Mouse (Mus musculus) gastrocnemius, adult 2 months (tissue): ENCODE data around the gene Nek8. TPM values are rescaled to one million over a fixed set of nuclear protein-coding genes. Genes with fewer than 3 reads are reported as not detected.

ENCODE experiments used
- DNase-seq: peaks from one replicate; pipeline ENCODE4 v3.0.0; 2022
- H3K27ac ChIP-seq: fragments of 200-600 bp; 2 replicates; pipeline ENCODE4 v1.8.1; 2022; ENCODE audit warnings: mild to moderate bottlenecking
- H3K4me3 ChIP-seq: fragments of 200-600 bp; 2 replicates; pipeline ENCODE4 v1.8.1; 2022; ENCODE audit warnings: mild to moderate bottlenecking, moderate library complexity
- CTCF ChIP-seq: fragments of 200-600 bp; IDR thresholded peaks from 2 replicates; pipeline ENCODE4 v1.8.1; 2022; ENCODE audit warnings: antibody characterized with exemption, mild to moderate bottlenecking, moderate library complexity
- intact Hi-C: fragments of 180-260 bp; cut with DNase I; formaldehyde crosslinking; loops from one replicate; pipeline ENCODE4 v1.15.1; 2025
- total RNA-seq, 2 experiments: library from RNA; stranded (reverse); gene quantifications; 2 replicates each; pipeline ENCODE4 v1.2.3; 2021

Nek8 gene
- total RNA-seq, 2 experiments from 2014 or later: 0.36 to 0.75 TPM

DNA sequence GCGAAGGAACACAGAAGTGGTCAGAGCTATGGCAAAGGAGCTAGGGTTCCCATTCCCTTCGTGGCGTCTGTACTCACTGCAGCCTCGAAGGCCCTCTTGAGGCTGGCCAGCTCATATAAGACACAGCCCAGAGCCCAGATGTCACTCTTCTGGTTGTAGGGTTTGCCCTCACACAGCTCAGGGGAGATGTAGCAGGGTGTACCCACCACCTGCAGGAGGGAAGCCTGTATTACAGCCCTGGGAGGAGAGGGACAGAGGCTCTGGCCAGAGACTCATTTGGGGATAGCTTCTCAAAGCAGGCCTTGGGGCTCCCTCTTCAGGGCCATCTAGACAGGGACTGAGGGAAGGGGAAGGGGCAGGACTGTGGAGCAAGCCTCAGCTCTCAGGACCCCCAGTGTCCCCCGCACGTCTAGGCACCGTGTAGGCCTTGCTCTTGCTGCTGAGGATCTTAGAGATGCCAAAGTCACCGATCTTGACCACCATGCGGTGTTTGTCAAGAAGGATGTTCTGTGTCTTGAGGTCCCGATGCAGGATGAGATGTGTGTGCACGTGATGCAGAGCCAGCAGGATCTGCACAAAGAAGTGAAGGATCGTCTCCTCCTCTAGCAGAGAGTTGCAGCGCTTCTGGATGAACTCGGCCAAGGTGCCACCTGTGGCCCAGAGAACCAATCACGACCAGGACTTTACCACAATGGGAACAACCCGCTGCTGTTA lies 4.3 kb downstream of the Nek8 start:
- no peak overlapping the region for H3K27ac ChIP-seq
- no peak; the same call in 1 of the 2 replicates for TF ChIP-seq CTCF
- intact Hi-C loops: no loop called here
- no peak overlapping the region for H3K4me3 ChIP-seq
- no peak for DNase-seq

DNA sequence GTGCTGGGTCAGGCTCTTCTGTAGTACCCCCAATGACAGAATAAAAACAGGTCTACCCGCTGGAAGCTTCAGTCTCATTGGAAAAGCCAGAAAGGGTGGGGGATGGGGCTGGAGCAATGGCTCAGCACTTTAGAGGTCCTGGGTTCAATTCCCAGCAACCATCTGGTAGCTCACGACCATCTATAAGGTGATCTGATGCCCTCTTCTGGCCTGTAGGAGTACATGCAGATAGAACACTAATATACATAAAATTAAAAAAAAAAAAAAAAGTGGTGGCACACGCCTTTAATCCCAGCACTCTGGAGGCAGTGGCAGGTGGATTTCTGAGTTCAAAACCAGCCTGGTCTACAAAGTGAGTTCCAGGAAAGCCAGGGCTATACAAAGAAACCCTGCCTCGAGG lies 5.1 kb downstream of the Nek8 start:
- DNase-seq: no peak
- H3K4me3 ChIP-seq: no peak overlapping the region
- TF ChIP-seq CTCF: peak; percentile 29; the same call in 1 of the 2 replicates
- intact Hi-C loops: no loop called here
- H3K27ac ChIP-seq: no peak overlapping the region

DNA sequence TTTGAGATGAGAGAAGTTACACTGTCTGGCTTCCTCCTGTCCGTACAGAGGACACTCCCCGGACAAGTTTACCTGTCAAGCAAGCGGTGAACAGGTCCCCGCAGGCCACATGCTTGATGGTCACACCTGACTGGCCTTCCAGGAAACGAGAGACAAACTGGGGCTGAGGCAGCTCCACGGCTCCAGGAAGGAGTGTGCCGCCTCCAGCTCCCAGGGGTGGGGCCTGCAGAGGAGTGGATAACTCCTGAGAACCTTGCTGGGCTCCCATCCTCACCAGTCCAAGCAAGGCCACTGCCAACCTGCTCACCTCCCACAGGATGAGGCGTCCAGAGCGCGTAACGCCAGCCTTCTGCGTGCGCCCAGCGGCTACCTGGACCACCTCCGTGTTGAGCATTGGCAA lies 6.2 kb downstream of the Nek8 start:
- no peak for DNase-seq
- no peak overlapping the region for H3K27ac ChIP-seq
- H3K4me3 ChIP-seq: no peak overlapping the region
- TF ChIP-seq CTCF: no peak
- intact Hi-C loops: no loop called here

DNA sequence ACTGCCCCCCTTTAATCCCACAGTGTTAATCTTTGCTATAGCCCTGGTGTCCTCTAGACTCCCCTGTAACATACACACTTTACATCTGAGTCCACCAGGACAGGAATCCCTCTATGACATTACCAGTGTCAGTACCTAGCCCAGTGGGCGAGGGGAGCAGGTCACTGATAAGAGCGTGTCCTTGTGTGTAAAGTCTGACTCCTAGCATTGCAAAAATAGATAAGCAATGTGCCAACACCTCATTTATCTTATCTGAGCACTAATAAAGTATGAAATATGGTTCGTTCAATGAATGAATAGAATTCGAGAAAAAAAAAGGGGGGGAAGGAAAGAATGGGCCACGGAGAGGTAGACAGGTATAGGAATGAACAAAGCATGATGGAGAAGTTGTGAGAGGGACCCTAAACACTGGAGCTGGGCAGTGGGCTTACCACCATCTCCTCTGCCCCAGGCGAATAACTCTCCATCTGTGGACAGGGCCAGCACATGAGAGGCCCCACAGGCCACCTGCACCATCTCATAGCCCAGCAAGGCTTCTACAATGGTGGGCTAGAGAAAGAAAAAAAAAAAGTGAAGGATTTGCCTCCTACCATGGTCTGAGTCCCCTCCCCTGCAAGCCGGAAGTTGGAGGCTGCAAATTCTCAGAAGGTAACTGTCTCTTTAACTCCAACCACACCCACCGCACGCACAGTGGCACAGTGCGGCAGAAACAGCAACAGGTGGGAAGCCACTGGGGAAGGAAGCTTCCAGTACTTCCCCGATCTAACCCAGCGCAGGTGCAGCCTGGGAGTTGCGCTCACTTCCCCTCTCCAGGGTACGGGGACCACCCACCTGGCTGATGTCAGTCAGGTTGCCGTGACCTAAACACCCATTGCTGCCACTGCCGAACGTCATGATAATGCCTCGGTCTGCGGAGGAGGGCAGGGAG lies 7.7 kb downstream of the Nek8 start:
- intact Hi-C loops: no loop called here
- H3K4me3 ChIP-seq: peak overlapping the region; percentile 54
- no peak for DNase-seq
- TF ChIP-seq CTCF: no peak
- no peak overlapping the region for H3K27ac ChIP-seq

DNA sequence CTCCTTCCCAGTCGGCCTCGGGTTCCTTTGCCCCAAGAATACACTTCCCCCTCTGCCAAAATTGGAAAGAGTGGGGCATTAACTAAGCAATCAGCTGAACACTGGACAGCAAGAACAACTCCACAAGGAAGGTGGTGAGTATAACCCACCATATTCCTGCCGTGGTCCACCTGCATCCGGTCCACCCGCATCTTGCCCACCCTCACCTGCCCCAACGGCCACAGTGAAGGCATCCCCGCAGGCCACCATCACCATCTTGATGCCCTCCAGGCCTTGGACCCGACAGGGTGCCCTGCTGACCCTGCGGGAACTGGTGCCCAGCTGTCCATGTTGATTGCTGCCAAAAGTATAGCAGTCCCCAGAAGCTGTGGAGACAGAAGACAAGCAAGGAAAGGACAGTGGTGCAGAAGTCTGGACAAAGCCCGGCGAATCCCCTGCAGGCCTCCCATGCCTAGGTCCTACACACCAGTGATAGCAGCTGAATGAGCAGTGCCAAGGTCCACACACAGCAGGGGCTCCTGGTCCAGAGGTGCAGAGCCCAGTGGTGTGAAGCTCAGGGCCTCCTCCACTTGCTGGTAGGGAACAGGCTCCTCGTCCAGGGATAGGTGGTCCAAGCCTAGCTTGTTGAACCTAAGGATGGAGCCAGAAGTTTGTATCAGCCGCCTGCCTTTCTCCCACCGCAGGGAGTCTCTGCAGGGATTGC lies 9.1 kb downstream of the Nek8 start:
- H3K4me3 ChIP-seq: no peak overlapping the region
- no peak overlapping the region for H3K27ac ChIP-seq
- DNase-seq: no peak
- intact Hi-C loops: no loop called here
- no peak for TF ChIP-seq CTCF

DNA sequence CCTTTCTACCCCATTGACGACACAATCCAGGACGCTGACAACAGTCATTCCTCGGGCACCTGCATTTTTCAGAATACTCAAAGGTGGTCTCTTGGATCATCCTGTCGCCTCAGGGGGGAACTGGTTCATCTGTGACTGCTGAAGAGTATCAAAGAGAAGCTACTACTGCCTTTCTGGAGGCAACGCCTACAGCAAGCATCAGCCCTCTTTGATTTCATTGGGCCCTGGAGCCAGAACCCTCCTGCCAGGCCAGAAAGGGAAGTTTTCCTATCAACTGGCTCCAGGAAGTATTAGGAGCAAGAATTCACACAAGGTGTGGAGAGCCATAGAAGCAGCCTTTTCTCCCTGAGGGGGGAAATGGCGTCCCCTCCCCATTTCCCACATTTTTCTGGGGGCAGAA lies 9.8 kb downstream of the Nek8 start:
- no peak for DNase-seq
- peak overlapping the region; percentile 85; the same call in 1 of the 2 replicates for H3K27ac ChIP-seq
- intact Hi-C loops: no loop called here
- no peak overlapping the region for H3K4me3 ChIP-seq
- TF ChIP-seq CTCF: no peak

DNA sequence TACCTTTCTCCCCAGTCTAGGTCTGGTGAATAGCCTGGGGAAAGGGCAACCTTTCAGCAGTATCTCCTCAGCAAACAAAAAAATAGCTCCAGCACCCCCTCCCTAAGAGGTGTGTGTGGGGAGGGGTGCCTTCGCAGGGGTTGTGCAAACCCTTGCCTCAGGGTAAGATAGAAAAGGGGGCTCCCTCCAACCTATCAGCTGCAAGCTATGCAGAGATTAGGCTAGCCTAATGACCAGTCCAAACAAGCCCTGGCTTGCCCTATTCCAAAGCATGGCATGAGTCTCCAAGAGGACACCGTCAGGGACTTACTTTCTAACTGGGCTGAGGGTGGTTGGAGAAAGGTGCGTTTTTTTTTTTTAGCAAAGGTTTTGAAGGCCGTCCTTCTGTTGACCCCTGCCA lies 10.3 kb downstream of the Nek8 start:
- Histone ChIP-seq H3K4me3 (peak overlapping the region; percentile 90), H3K27ac (peak overlapping the region; percentile 85)
- no peak for DNase-seq
- no peak for TF ChIP-seq CTCF
- intact Hi-C loops: no loop called here

DNA sequence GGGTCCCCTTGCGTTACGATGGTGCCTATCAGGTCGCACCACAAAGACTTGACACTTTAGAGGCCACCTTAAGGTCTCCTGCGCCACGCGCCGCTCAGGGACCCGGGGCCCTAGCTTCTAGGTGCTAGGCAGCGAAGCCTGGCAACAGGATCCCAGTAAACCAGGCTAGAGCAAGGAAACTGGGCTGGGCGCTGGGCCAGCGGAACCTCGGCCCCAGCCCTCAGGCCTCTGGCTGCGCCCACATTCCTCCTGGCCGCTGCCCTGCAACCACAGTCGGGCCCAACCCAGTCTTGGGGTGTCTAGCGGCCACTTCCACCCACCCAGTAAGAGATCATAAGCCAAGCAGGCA lies 10.7 kb downstream of the Nek8 start:
- TF ChIP-seq CTCF: no peak
- peak; percentile 70 for DNase-seq

DNA sequence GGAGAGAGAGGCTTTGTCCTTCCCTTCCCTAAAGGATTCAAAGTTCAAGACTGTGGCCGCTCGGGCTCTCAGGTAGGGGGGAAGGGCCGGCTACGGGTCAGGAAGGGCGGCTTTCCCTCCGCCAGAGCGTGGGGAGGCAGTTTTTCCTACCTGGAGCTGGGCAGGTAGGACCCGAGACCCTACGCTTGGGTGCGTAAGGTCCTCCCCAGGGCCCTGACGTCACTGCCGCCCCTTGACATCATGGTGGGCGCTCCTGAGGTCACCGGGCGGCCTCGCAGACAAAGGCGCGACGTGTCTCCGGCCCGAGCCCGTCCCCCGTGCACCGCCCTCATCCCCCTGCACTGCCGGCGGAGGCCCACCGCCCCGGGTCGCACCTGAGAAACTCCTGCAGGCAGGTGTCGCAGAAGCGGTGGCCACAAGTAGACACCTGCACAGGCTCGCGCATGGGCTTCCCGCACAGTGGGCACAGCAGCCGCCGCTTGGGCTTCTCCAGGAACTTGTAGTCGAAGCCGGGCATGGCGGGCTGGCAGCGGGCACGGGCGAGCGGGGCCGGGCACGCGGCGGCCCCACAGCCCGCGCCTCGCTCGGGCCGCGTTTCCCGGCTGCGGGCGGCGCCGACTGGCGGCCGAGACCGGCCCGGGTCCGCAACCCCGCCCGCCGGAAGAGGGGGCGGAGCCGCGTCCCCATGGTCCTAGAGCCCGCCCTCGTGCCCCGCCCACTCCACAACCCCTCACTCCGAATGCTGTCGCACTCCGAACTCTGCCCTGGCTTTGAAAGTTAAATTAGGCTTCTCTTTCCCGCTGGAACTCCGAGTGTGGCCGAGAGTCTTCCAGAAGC lies 11.3 kb downstream of the Nek8 start, which contains the start of gene Traf4:
Traf4 (minus strand) TSS at position 666 of the 837 bp plus-strand sequence.
- intact Hi-C loops: no loop called here
- H3K27ac ChIP-seq: peak within 1 kb of the TSS; percentile 87
- peak; percentile 46 for TF ChIP-seq CTCF
- peak; percentile 91 for DNase-seq
- peak within 1 kb of the TSS; percentile 90 for H3K4me3 ChIP-seq

More for the DNA sequence above, 10.7 kb downstream of the Nek8 start:
- Histone ChIP-seq H3K4me3 (peak overlapping the region; percentile 90), H3K27ac (peak overlapping the region; percentile 85)
- intact Hi-C loops: no loop called here

DNA sequence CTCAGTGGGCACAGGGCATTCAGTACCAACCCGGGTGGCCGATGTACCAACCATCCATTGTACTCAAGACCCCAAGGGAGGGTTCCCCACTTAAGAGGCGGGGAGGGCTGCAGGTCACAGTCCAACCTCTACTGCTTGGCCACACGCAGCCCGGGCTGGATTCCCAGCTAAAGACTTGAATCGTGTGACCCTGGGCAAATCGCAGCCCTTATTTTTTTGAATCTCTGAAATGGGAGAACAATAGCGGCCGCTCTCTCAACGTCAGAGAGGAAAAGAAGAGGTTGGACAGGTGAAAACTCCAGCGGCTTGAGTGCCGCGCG lies 11.9 kb downstream of the Nek8 start:
- no peak for DNase-seq
- peak overlapping the region; percentile 87 for H3K27ac ChIP-seq
- H3K4me3 ChIP-seq: peak overlapping the region; percentile 90
- TF ChIP-seq CTCF: no peak
- intact Hi-C loops: no loop called here

DNA sequence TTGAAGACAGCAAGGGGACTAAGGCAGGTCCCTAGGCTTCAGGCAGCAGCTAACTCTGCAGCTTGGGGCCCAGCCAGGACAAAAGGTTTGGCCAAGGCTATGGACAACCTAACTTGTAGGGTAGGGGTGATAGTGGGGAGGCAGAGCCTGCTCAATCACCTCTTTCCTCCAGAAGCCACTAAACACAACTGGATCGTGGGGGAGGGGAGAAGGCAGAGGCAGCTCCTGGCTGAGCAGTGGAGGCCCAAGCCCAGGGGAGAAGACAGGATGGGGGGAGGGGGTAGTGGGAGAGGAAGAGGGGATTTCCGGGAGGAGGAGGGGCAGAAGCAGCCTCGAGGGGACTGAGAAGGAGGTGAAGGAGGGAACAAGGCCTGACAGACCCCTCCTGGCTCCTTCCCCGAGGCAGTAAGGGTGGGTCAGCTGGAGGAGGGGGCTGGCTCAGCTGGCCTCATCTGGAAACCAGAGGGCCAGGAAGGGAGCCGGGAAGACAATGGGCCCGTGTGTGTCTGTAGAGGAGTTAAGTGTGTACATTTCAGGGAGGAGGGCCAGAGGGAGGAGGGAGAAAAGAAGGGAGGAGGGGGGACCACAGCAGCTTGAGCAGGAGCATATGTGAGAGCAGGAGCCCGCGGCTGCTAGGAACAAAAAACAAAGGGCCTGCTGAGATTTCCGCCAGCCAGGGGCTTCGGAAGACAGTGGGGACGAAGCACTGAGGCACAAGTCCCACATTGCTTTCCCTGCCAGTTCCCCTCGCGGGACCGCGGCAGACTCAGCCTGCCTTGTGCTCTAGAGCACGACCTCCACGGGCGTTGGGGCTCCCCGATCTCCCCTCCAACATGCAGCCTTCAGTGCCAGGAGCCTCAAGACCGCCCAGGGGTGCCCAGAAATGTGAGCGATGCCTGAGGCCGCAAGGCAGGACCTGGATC lies 12.5 kb downstream of the Nek8 start:
- no peak for TF ChIP-seq CTCF
- DNase-seq: peak; percentile 68
- intact Hi-C loops: no loop called here
- Histone ChIP-seq H3K4me3 (peak overlapping the region; percentile 90), H3K27ac (peak overlapping the region; percentile 87)
